In the genomic region with DNA sequence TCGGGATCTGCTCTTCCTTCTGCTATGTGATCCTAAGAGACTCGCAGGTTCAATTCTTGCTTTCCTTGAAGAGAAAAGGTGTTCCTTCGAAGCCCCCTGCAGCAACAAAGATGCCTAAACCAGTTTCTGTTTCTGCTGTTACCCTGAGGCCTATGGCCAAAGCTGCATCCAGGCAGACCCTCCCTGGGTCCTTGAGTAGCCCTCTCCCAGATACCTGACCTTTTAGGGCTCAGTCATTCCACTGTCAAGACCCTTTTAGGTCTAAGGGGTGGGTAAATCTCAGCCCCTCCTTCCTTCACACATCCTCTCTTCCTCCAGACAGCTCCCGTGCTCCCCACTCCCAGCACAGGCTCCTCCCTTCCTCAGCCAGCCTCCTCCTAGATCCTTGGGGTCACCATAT, we compare ENCODE assay signal across 19 mouse cellular contexts. TPM values are rescaled to one million over a fixed set of nuclear protein-coding genes. Genes with fewer than 3 reads are reported as not detected.
"Had no signal": no experiment of that assay in that cellular context is flagged by ENCODE, and none has a peak within 500 bp of the region (broad histone marks: within the 10 kb centered on the region; RNA-seq: fewer than 3 reads in every experiment).

No protein-coding gene starts in this region.

- H3K4me2 ChIP-seq: intestine, embryonic 15.5 days; limb, embryonic 15.5 days; lung, embryonic 14.5 days; midbrain, embryonic 12.5 days had no signal

- H3K27me3 ChIP-seq: intestine, embryonic 15.5 days; limb, embryonic 15.5 days; midbrain, embryonic 12.5 days had no signal

- H3K36me3 ChIP-seq: intestine, embryonic 15.5 days; limb, embryonic 15.5 days; midbrain, embryonic 12.5 days had no signal

- H3K27ac ChIP-seq: intestine, embryonic 15.5 days; macrophage; midbrain, embryonic 12.5 days had no signal

- ATAC-seq: intestine, embryonic 15.5 days had no signal

- H3K4me3 ChIP-seq: intestine, embryonic 15.5 days; limb, embryonic 15.5 days; megakaryocyte, embryonic 14.5 days; midbrain, embryonic 12.5 days had no signal

- H3K9me3 ChIP-seq: intestine, embryonic 15.5 days; limb, embryonic 15.5 days; midbrain, embryonic 12.5 days had no signal

- DNase-seq: kidney, adult 2 months; kidney, postnatal 25 days; layer of hippocampus, adult 9-11 months; layer of hippocampus, postnatal 36 days; lung, embryonic 14.5 days; lung, postnatal 14 days; right cerebral cortex, postnatal 25 days; thymus, adult 2 months; thymus, postnatal 25 days had no signal

- H3K4me1 ChIP-seq: megakaryocyte, embryonic 14.5 days; midbrain, embryonic 12.5 days had no signal

- H3K9ac ChIP-seq: intestine, embryonic 15.5 days; limb, embryonic 15.5 days; lung, embryonic 14.5 days; midbrain, embryonic 12.5 days had no signal

RNA-seq across cellular contexts. Expression of a gene that starts 8.8 kb away (rescaled TPM):
- total RNA-seq: layer of hippocampus, postnatal 36 days; left cerebral cortex, adult 8-10 months; left cerebral cortex, postnatal 25 days had no signal
- polyA plus RNA-seq: macrophage had no signal

RNA-seq across cellular contexts. Expression of a gene that starts 41.2 kb away (rescaled TPM):
- total RNA-seq: layer of hippocampus, postnatal 36 days; left cerebral cortex, adult 8-10 months; left cerebral cortex, postnatal 25 days; midbrain, postnatal 0 days had no signal
- polyA plus RNA-seq: limb, embryonic 11.5 days; lung, embryonic 14.5 days; macrophage; midbrain, embryonic 12.5 days; midbrain, postnatal 0 days; neural tube, embryonic 14.5 days had no signal
